In genomic region chr6:114267979-114268378, GRCm38 (mm10) we compare ENCODE assay signal across 24 mouse cellular contexts. TPM values are rescaled to one million over a fixed set of nuclear protein-coding genes. Genes with fewer than 3 reads are reported as not detected.
DNase-seq lines count a peak whose midpoint lies in the region; ATAC-seq lines count a peak whose summit lies in the region.
"Had no signal": no experiment of that assay in that cellular context is flagged by ENCODE, and none has a peak within 500 bp of the region (broad histone marks: within the 10 kb centered on the region; RNA-seq: fewer than 3 reads in every experiment).

No protein-coding gene starts in this region.

- H3K27me3 ChIP-seq in hindbrain, embryonic 10.5 days (ENCODE audit: insufficient read depth, poor library complexity, severe bottlenecking), result peaks cover 10% of the 10 kb centered on the region; the same call in 1 of the 2 replicates
- no peaks in the 10 kb centered on the region for H3K27me3 ChIP-seq in hindbrain, embryonic 16.5 days (replicated peaks; ENCODE audit: control insufficient read depth, insufficient read depth, low read length)

- no peaks in the 10 kb centered on the region for H3K36me3 ChIP-seq in hindbrain, embryonic 10.5 days
- H3K36me3 ChIP-seq in hindbrain, embryonic 16.5 days (ENCODE audit: control insufficient read depth, insufficient read depth, low read length), result no peaks in the 10 kb centered on the region
- H3K36me3 ChIP-seq: G1E had no signal

- no peak overlapping the region for H3K4me2 ChIP-seq in hindbrain, embryonic 16.5 days (ENCODE audit: low read length)

- H3K9ac ChIP-seq in hindbrain, embryonic 16.5 days (ENCODE audit: low read depth, low read length), result no peak overlapping the region

- WGBS in hindbrain, embryonic 10.5 days, result 33% methylated on average over 4 of the region's 4 CpGs
- 27% methylated on average over 4 of the region's 4 CpGs for WGBS in hindbrain, embryonic 16.5 days

- H3K9me3 ChIP-seq in hindbrain, embryonic 10.5 days, result no peaks in the 10 kb centered on the region
- H3K9me3 ChIP-seq in hindbrain, embryonic 16.5 days (ENCODE audit: control insufficient read depth, low read length), result no peaks in the 10 kb centered on the region

- 0 out of 2 replicates have a peak overlapping the region, but pooled peaks have one; percentile 12 for H3K27ac ChIP-seq in hindbrain, embryonic 10.5 days
- no peak overlapping the region for H3K27ac ChIP-seq in hindbrain, embryonic 16.5 days (ENCODE audit: low read depth, low read length)

- H3K4me3 ChIP-seq in hindbrain, embryonic 10.5 days, result no peak overlapping the region
- H3K4me3 ChIP-seq in hindbrain, embryonic 16.5 days (ENCODE audit: low read length), result no peak overlapping the region

- peaks cover 41% of the 10 kb centered on the region for H3K4me1 ChIP-seq in hindbrain, embryonic 10.5 days (replicated peaks)
- peaks cover 24% of the 10 kb centered on the region for H3K4me1 ChIP-seq in hindbrain, embryonic 16.5 days (ENCODE audit: control insufficient read depth, insufficient read depth, low read depth, low read length)

- no peak for ATAC-seq in hindbrain, embryonic 16.5 days
- ATAC-seq: activated CD4-positive, CD25-positive, alpha-beta regulatory T cell, adult 4 months; CD4-positive, CD25-positive, alpha-beta regulatory T cell, adult 4 months; Patski had no signal

- no peak for DNase-seq in hindbrain, embryonic 10.5 days (ENCODE audit: low spot score)
- DNase-seq in retina, postnatal 1 day, result peak; percentile 55
- DNase-seq in retina, embryonic 14.5 days (ENCODE audit: low spot score), result no peak
- DNase-seq in ZHBTc4 (ENCODE audit: low read depth, low spot score), result peak; percentile 56
- no peak for DNase-seq in layer of hippocampus, postnatal 36 days
- DNase-seq: adrenal gland, adult 2 months; adrenal gland, adult 8-10 months; adrenal gland, postnatal 10 days; adrenal gland, postnatal 14 days; adrenal gland, postnatal 25 days; adrenal gland, postnatal 36 days; B cell, adult 2 months; cerebellum, adult 11 months; cerebellum, adult 11-12 months; cerebellum, adult 18-20 months; cerebellum, adult 2 months had no signal

RNA-seq across cellular contexts. Expression of gene Slc6a1, which starts 14.5 kb away (rescaled TPM):
- polyA plus RNA-seq in hindbrain, embryonic 10.5 days (2016; fragmentation: Nextera tagmentation; extraction: Ambion mirVana), result 3.7 and 15.2 TPM in 2 replicates
- 166 and 172 TPM in 2 replicates for polyA plus RNA-seq in hindbrain, embryonic 16.5 days (2015; fragmentation: Nextera tagmentation; extraction: Ambion mirVana)
- 100 to 1,000 TPM; 279 to 280 TPM for total RNA-seq in layer of hippocampus, postnatal 36 days (2021)
- total RNA-seq: adrenal gland, adult 18-20 months; adrenal gland, adult 2 months; adrenal gland, postnatal 14 days; adrenal gland, postnatal 25 days; adrenal gland, postnatal 36 days; MEL had no signal
- polyA plus RNA-seq: adrenal gland, adult 2 months; C2C12; G1E; Patski had no signal

Comparison
In these comparisons a context has a peak if more than half of its experiments do, and no peak if none do; other contexts are left out.
1. DNase-seq: peak in retina, postnatal 1 day (single experiment) and ZHBTc4 (single experiment); none in hindbrain, embryonic 10.5 days (single experiment), retina, embryonic 14.5 days (single experiment) and layer of hippocampus, postnatal 36 days (0 of 2).
2. RNA of gene Slc6a1, which starts 14.5 kb away (polyA plus RNA-seq): 166 to 172 TPM in hindbrain, embryonic 16.5 days; 3.7 to 15.2 TPM in hindbrain, embryonic 10.5 days; every median in the first group is over 10 times any median in the second.